Mouse (Mus musculus) kidney, embryonic 15.5 days (tissue): ENCODE data around the gene 1700001C19Rik. TPM values are rescaled to one million over a fixed set of nuclear protein-coding genes. Genes with fewer than 3 reads are reported as not detected.

ENCODE experiments used
- ATAC-seq: fragments of 200-750 bp; cut with Nextera tagmentation; replicated peaks from 2 replicates; pipeline ENCODE4 v1.8.0; 2017; ENCODE audit warnings: moderate TSS enrichment; ENCODE audit not compliant: low FRiP score
- H3K27ac ChIP-seq: fragments of 300-500 bp; sonication (generic); 2 replicates; pipeline ENCODE4 v1.5.1; 2015; ENCODE audit warnings: mild to moderate bottlenecking, inconsistent platforms
- H3K27me3 ChIP-seq: fragments of 300-500 bp; sonication (generic); 2 replicates; pipeline ENCODE4 v1.6.1; 2015; ENCODE audit warnings: inconsistent platforms
- H3K36me3 ChIP-seq: fragments of 300-500 bp; sonication (generic); 2 replicates; pipeline ENCODE4 v1.6.1; 2015; ENCODE audit warnings: inconsistent platforms
- H3K4me1 ChIP-seq: fragments of 300-500 bp; sonication (generic); 2 replicates; pipeline ENCODE4 v1.6.1; 2015; ENCODE audit warnings: inconsistent platforms
- H3K4me2 ChIP-seq: fragments of 300-500 bp; sonication (generic); 2 replicates; pipeline ENCODE4 v1.6.1; 2015; ENCODE audit warnings: moderate library complexity, mild to moderate bottlenecking, inconsistent platforms
- H3K4me3 ChIP-seq: fragments of 300-500 bp; sonication (generic); replicated peaks from 2 replicates; pipeline ENCODE4 v1.5.1; 2015; ENCODE audit warnings: mild to moderate bottlenecking, inconsistent platforms
- H3K9ac ChIP-seq: fragments of 300-500 bp; sonication (generic); 2 replicates; pipeline ENCODE4 v1.6.1; 2015; ENCODE audit warnings: mild to moderate bottlenecking, inconsistent platforms
- H3K9me3 ChIP-seq: fragments of 300-500 bp; sonication (generic); replicated peaks from 2 replicates; pipeline ENCODE4 v1.6.1; 2016; ENCODE audit warnings: inconsistent platforms
- WGBS: fragments of 180-500 bp; shearing (Covaris S2); methylation state at CpG from one replicate; pipeline ENCODE4 v1.1.7; 2015; ENCODE audit warnings: mixed read lengths; 5-methylcytosine and 5-hydroxymethylcytosine counted together
- polyA plus RNA-seq: library from polyadenylated mRNA; unstranded; fragments of >200 nt; fragmentation: Nextera tagmentation; extraction: Ambion mirVana; gene quantifications from 2 replicates; pipeline ENCODE4 v1.2.1, GENCODE M21; 2015

The 1700001C19Rik gene
- polyA plus RNA-seq, 1 experiment from 2014 or later = 0.26 TPM

DNA sequence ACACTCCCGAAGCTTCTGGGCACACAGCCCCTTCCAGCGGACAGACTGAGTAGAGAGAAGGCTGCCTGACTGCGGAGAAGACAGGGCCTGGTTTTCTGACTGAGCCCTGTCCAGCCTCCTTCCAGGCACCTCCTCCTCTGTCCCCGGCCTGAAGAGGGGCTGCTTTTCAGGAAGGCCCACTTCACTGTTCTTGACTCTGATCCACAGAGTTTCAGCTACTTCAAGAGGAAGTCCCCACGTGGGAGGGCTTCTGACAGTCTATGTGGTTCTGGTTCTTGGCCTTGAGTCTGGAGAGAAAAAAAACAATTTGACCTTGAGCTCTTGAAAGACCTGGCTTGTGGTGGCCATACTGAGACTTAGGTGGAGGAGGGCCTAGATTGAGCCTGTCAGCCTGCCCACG lies 6.9 kb upstream of the 1700001C19Rik start:
- H3K4me1 ChIP-seq = peaks cover 44% of the 10 kb centered on the region
- H3K27me3 ChIP-seq = no peaks in the 10 kb centered on the region
- no peak overlapping the region for H3K4me2 ChIP-seq
- no peak overlapping the region for H3K9ac ChIP-seq
- H3K36me3 ChIP-seq = no peaks in the 10 kb centered on the region
- H3K9me3 ChIP-seq = no peaks in the 10 kb centered on the region
- no peak overlapping the region for H3K4me3 ChIP-seq
- no peak overlapping the region for H3K27ac ChIP-seq
- WGBS = 65% methylated on average over 6 of the region's 6 CpGs
- no peak for ATAC-seq

DNA sequence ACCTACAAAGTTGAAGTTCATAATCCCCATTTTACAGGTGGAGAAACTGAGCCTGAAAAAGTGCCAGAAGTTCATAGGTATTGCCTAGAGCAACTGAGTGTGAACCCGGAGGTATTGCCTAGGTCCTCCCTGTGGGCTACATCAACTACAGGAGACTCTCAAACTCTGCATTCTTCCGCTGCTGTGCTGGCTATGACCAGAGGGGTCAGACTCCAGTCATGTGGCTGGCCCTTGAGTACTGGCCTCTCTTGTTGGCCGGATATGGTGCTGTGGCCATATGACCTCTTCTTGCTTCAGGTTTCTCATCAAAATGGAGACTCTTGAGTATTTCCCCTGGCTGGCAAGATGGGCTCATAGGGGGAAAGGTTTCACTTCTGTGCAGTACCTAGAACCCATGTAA lies 5.1 kb upstream of the 1700001C19Rik start:
- no peak for ATAC-seq
- no peaks in the 10 kb centered on the region for H3K36me3 ChIP-seq
- H3K4me3 ChIP-seq = no peak overlapping the region
- no peak overlapping the region for H3K4me2 ChIP-seq
- H3K9ac ChIP-seq = no peak overlapping the region
- peaks cover 38% of the 10 kb centered on the region for H3K4me1 ChIP-seq
- peaks cover 16% of the 10 kb centered on the region for H3K27me3 ChIP-seq
- H3K27ac ChIP-seq = no peak overlapping the region
- no peaks in the 10 kb centered on the region for H3K9me3 ChIP-seq
- WGBS = 77% methylated on average over 3 of the region's 3 CpGs

DNA sequence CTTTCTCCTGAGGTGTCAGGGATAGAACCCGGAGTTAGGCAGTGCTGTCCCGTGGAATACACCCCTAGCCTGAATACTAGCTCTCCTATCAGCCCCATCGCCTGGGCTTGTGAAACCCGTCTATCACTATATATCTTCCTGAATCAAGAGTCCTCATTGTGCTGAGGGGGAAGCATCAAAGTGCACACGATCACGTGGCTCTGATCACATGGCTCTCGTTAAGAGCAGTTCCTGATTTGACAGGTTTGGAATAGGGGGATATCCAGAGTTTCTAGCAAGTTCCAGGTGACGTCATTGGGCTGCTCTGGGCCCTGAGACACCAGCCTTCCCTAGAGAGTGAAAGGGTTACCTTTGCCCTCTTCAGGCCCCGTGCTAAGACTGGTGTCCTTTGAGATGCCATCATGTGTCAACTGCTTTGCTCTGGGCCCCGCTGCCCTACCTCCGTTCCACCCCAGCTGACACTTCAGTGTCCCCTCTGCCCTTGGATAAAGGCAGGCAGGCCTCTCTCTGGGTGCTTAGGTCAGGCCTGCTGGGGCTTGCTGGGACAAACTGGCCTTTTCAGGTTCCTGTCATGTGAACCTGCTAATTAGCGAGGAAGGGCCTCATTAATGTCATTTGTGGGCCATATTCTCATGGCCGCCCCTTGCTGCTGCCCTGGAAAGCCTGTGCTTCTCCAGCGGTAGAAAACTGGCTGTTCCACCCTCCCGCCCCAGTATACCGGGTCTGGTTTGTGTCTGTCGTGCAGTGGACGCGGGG lies 4.3 kb upstream of the 1700001C19Rik start:
- Histone ChIP-seq H3K4me2 (no peak overlapping the region), H3K4me1 (peaks cover 45% of the 10 kb centered on the region), H3K27me3 (peaks cover 24% of the 10 kb centered on the region), H3K9ac (no peak overlapping the region), H3K4me3 (no peak overlapping the region), H3K9me3 (no peaks in the 10 kb centered on the region), H3K36me3 (no peaks in the 10 kb centered on the region), H3K27ac (0 out of 2 replicates have a peak overlapping the region, but pooled peaks have one; percentile 54)
- no peak for ATAC-seq
- 71% methylated on average over 19 of the region's 19 CpGs for WGBS

DNA sequence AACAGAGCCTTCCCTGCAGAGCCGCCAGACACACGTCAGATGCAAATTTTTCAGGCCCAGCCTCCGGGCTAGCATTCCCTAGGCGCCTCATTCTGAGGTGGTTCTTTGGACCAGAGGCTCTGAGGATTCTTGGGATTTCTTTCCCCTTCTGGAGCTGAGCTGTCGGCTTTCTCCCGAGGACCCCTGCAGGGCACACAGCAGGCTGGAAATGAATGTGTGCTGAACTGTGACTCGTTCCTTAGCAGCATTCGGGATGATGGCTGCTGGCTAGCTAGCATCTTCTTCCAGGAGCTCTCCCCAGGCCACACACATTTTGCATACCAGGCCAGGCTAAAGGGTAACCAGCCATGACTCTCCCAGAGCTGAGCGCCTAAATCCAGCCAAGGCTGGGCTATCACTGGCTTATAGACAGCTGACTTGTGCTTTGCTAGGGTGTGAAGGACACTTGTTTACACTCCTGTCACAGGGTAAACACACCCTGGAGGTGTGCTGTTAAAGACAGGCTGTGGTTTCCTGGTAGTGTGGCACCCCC lies 3.2 kb upstream of the 1700001C19Rik start:
- 10% methylated on average over 9 of the region's 9 CpGs for WGBS
- H3K27ac ChIP-seq = peak overlapping the region; percentile 54
- H3K9ac ChIP-seq = no peak overlapping the region

DNA sequence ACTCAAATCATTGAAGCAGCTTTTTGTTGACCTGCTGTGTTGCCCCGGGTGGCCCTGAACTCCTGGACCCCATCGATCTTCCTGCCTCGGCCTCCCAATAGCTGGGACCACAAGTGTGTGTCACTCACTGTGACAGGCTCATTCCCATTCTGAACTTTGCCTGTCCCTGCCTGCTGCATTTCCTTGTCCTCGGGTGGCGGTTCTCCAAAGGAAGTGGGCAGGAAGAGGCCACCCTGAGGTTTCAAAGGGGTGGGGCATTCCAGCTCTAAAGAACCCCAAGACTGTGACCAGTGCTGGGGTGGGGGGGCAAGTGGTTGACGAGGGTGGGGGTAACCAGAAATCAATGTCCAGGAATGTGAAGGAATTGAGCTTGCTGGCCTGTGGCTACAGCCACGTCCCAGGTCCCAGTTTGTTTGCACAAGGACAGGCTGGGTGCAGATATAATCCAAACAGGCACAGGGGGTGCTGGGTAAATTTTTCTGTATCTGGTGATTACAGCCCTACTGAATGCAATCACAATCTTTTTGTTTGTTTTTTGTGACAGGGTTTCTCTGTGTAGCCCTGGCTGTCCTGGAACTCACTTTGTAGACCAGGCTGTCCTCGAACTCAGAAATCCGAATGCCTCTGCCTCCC lies 2.3 kb upstream of the 1700001C19Rik start:
- Histone ChIP-seq H3K27ac (peak overlapping the region; percentile 54; the same call in 1 of the 2 replicates), H3K4me3 (no peak overlapping the region), H3K4me1 (peaks cover 47% of the 10 kb centered on the region), H3K4me2 (peak overlapping the region; percentile 22; the same call in 1 of the 2 replicates), H3K27me3 (peaks cover 30% of the 10 kb centered on the region), H3K9me3 (no peaks in the 10 kb centered on the region), H3K9ac (no peak overlapping the region), H3K36me3 (no peaks in the 10 kb centered on the region)
- WGBS = 39% methylated on average over 9 of the region's 9 CpGs
- ATAC-seq = no peak

More for the DNA sequence above, 3.2 kb upstream of the 1700001C19Rik start:
- Histone ChIP-seq H3K4me2 (no peak overlapping the region), H3K4me3 (no peak overlapping the region), H3K27me3 (peaks cover 30% of the 10 kb centered on the region), H3K9me3 (no peaks in the 10 kb centered on the region), H3K4me1 (peaks cover 48% of the 10 kb centered on the region), H3K36me3 (no peaks in the 10 kb centered on the region)
- ATAC-seq = peak; percentile 23; the same call in 1 of the 2 replicates

DNA sequence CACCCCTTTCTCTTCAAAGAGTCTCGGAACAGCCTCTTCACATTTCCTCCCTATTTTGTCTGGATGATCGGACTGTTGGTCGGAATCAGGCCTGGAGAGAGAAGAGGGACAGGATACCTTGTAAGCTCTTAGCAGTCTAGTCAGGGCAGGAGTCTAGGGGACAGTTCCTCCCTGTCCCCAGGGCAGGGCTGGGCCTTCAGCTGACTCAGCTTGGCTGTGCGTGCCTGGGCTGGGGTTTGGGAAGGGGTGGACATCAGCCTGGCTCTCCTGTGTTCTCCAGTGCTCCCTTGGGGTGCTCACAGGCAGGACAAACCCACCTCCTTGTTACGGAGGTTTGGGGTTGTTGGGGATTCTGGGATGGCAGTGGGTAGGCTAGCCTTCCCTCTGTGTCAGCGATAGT lies 1.4 kb upstream of the 1700001C19Rik start:
- H3K9me3 ChIP-seq = no peaks in the 10 kb centered on the region
- H3K9ac ChIP-seq = 0 out of 2 replicates have a peak overlapping the region, but pooled peaks have one; percentile 10
- peaks cover 47% of the 10 kb centered on the region for H3K4me1 ChIP-seq
- H3K27ac ChIP-seq = 0 out of 2 replicates have a peak overlapping the region, but pooled peaks have one; percentile 54
- no peak for ATAC-seq
- peaks cover 30% of the 10 kb centered on the region for H3K27me3 ChIP-seq
- no peaks in the 10 kb centered on the region for H3K36me3 ChIP-seq
- peak overlapping the region; percentile 16; the same call in 1 of the 2 replicates for H3K4me2 ChIP-seq
- no peak overlapping the region; the same call in 1 of the 2 replicates for H3K4me3 ChIP-seq
- WGBS = 71% methylated on average over 6 of the region's 6 CpGs

DNA sequence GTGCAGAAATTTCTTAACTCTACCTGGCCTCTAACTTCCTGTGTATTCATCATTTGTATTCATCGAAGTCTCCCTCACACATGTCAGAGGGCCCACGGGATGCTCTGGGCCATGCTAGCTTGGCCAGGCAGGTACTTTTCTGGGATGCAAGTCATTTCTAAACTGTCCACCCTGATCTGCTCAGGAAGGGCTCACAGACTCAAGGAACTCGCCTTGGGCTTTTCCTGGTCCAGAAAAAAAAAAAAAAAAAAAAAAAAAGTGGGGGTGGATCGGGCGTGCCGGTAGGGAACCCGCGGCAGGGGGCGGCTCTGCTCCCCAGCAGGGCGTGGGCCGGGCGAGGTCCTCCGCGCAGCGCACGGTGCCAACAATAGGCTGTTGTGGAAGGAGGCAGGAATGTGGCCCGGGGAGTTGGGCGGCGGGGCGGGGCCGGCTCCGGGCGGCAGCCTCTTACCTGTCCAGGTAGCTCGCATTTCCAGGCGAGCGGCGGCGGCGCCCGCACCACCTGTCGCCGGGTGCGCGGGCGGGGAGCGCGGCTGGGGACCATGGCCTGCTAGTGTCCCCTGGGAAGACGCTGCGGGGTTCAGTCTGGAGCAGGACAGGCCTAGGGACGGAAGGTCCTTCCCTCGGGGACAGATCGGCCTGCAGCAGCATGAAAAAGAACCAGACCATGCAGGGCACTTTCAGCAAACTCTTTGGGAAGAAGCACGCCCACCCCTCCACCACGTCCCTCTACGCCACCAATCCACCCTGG lies 845 bp downstream of the 1700001C19Rik start, which contains the start of gene AI661453:
Gene AI661453, plus strand, starts transcription at position 460 of the 751 bp plus-strand sequence.
- WGBS = 1% methylated on average over 45 of the region's 45 CpGs
- no peaks in the 10 kb centered on the region for H3K9me3 ChIP-seq
- H3K27ac ChIP-seq = peak within 1 kb of the TSS; percentile 52
- H3K4me2 ChIP-seq = peak within 1 kb of the TSS; percentile 88
- peaks cover 42% of the 10 kb centered on the region for H3K4me1 ChIP-seq
- no peaks in the 10 kb centered on the region for H3K36me3 ChIP-seq
- H3K27me3 ChIP-seq = peaks cover 30% of the 10 kb centered on the region
- H3K9ac ChIP-seq = peak within 1 kb of the TSS; percentile 55
- peak within 1 kb of the TSS; percentile 53 for H3K4me3 ChIP-seq
- peak; percentile 79 for ATAC-seq

DNA sequence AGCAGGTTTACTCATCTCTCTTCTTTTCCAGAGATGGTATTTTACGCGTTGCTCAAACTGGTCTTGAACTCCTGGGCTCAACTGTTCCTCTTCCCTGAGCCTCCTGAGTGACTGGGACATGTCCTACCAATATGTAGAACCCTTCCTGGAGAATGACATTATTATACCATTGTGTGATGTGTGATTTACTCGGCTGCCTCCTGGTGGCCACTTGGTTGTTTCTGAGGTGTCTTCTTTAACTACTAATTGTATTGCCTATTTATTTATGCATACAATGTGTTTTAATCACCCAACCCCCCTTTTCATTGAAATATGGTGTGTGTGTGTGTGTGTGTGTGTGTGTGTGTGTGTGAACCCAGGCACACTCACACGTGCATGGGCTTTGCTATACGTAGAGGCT lies 6.4 kb downstream of the 1700001C19Rik start:
- Histone ChIP-seq H3K4me2 (no peak overlapping the region), H3K27me3 (no peaks in the 10 kb centered on the region), H3K9ac (no peak overlapping the region), H3K4me3 (no peak overlapping the region), H3K36me3 (no peaks in the 10 kb centered on the region), H3K9me3 (no peaks in the 10 kb centered on the region), H3K4me1 (peaks cover 18% of the 10 kb centered on the region), H3K27ac (no peak overlapping the region)
- ATAC-seq = no peak
- 73% methylated on average over 5 of the region's 5 CpGs for WGBS

DNA sequence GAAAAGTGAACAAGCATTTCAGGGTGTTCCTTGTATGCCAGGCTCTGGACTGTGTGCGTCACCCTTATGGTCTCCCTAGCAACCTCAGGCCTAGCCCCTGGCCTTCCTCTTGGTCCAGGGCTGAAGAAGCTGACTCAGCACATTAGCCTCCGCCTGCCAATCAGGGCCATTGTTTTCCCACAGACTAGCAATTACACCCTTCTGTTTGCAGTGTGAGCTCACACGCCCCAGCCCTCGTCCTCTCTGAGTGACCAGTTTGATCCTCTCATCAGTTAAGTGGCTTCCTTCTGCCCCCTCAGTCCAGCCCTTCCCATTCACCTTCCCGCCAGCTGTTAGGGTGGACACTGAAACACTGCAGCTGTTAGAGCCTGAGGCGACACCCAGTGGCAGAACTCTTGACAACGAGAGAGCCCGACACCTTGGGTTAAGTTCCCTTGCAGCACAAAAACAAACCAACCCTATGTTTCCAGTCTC lies 8.3 kb downstream of the 1700001C19Rik start:
- H3K4me2 ChIP-seq = peak overlapping the region; percentile 34; the same call in 1 of the 2 replicates
- H3K9me3 ChIP-seq = no peaks in the 10 kb centered on the region
- H3K27ac ChIP-seq = no peak overlapping the region
- H3K36me3 ChIP-seq = no peaks in the 10 kb centered on the region
- no peak overlapping the region for H3K4me3 ChIP-seq
- H3K9ac ChIP-seq = no peak overlapping the region
- ATAC-seq = peak; percentile 83
- H3K27me3 ChIP-seq = no peaks in the 10 kb centered on the region
- peaks cover 23% of the 10 kb centered on the region for H3K4me1 ChIP-seq
- WGBS = 6% methylated on average over 8 of the region's 8 CpGs

DNA sequence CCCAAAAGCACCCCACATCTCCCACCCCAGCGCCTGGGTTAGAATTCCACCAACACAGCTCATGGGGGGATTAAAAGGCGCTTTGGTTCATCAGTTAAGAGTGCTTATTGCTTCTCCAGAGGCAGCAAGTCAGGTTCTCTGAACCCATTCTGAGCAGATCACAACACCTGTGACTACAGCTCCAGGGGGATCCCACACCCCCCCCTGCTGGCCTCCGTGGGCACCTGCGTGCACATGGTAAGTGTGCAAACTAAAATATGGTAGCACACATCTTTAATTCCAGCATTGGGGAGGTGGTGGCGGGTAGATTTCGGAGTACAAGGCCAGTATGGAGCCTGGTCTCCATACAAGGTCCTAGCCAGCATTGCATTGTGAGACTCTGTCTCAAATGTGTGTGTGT lies 9.9 kb downstream of the 1700001C19Rik start:
- WGBS = 76% methylated on average over 6 of the region's 6 CpGs
- Histone ChIP-seq H3K36me3 (no peaks in the 10 kb centered on the region), H3K4me2 (no peak overlapping the region), H3K27ac (no peak overlapping the region), H3K4me3 (no peak overlapping the region), H3K9me3 (no peaks in the 10 kb centered on the region), H3K9ac (no peak overlapping the region), H3K27me3 (no peaks in the 10 kb centered on the region), H3K4me1 (peaks cover 23% of the 10 kb centered on the region)
- no peak for ATAC-seq

DNA sequence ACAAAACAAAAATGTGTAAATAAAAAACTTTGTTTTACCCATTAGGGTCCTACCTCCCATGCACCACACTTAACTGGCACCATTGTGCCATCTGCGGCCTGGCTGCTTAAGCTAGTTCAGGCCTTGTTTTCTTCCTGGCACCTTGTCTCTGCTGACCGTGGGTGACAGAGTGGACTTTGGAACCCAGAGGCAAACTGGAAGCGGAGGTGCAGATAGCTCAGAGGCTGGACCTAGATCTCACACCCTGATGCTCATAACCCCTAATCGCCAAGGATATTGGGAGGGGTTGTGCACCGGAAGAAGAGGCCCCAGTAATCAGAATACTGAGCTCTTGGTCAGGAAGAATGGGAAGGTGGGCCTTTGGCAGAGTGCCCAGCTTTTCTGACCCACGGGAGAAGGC lies 13.0 kb downstream of the 1700001C19Rik start:
- no peak overlapping the region for H3K27ac ChIP-seq
- ATAC-seq = 0 out of 2 replicates have a peak, but pooled peaks have one; percentile 27
- 60% methylated on average over 6 of the region's 6 CpGs for WGBS
- H3K36me3 ChIP-seq = no peaks in the 10 kb centered on the region
- no peak overlapping the region for H3K9ac ChIP-seq
- H3K27me3 ChIP-seq = no peaks in the 10 kb centered on the region
- no peaks in the 10 kb centered on the region for H3K9me3 ChIP-seq
- no peak overlapping the region for H3K4me2 ChIP-seq
- H3K4me1 ChIP-seq = peaks cover 21% of the 10 kb centered on the region
- no peak overlapping the region for H3K4me3 ChIP-seq
